Mouse (Mus musculus) cerebellum, adult 11 months (tissue): ENCODE data around the gene Lrrc52.

ENCODE experiments used
- DNase-seq: peaks from one replicate; pipeline ENCODE4 v3.0.0; 2022

The Lrrc52 gene

GRCm38 (mm10) chr1:167466765-167467426, at the start of gene Lrrc52:
Gene Lrrc52, minus strand, starts transcription at chr1:167466780.
- DNase-seq: peak; percentile 60

- no peak for DNase-seq
These were observed 45.0 kb upstream of the Lrrc52 start for GRCm38 (mm10) chr1:167511621-167512020.

- no peak for DNase-seq
These were observed 39.5 kb upstream of the Lrrc52 start for GRCm38 (mm10) chr1:167506048-167506447.

- no peak for DNase-seq
These were observed 38.8 kb upstream of the Lrrc52 start for GRCm38 (mm10) chr1:167505427-167505826.

GRCm38 (mm10) chr1:167499097-167499850, 32.7 kb upstream of the Lrrc52 start:
- DNase-seq: no peak

GRCm38 (mm10) chr1:167497991-167498390, 31.4 kb upstream of the Lrrc52 start:
- DNase-seq: no peak

- no peak for DNase-seq
These were observed 31.0 kb upstream of the Lrrc52 start for GRCm38 (mm10) chr1:167497560-167497959.

GRCm38 (mm10) chr1:167491501-167491900, 24.9 kb upstream of the Lrrc52 start:
- DNase-seq: no peak

GRCm38 (mm10) chr1:167487933-167488332, 21.4 kb upstream of the Lrrc52 start:
- DNase-seq: no peak

GRCm38 (mm10) chr1:167486959-167487680, 20.5 kb upstream of the Lrrc52 start:
- DNase-seq: no peak

GRCm38 (mm10) chr1:167482863-167483262, 16.3 kb upstream of the Lrrc52 start:
- no peak for DNase-seq

- no peak for DNase-seq
These were observed 7.0 kb upstream of the Lrrc52 start for GRCm38 (mm10) chr1:167473585-167473984.

- DNase-seq: no peak
These were observed 1.3 kb upstream of the Lrrc52 start for GRCm38 (mm10) chr1:167467916-167468315.

- DNase-seq: no peak
These were observed 9.3 kb downstream of the Lrrc52 start for GRCm38 (mm10) chr1:167457311-167457710.

GRCm38 (mm10) chr1:167453048-167453447, 13.5 kb downstream of the Lrrc52 start:
- no peak for DNase-seq

GRCm38 (mm10) chr1:167452456-167452855, 14.1 kb downstream of the Lrrc52 start:
- DNase-seq: no peak

- DNase-seq: no peak
These were observed 18.0 kb downstream of the Lrrc52 start for GRCm38 (mm10) chr1:167448598-167448997.

- DNase-seq: no peak
These were observed 18.5 kb downstream of the Lrrc52 start for GRCm38 (mm10) chr1:167448088-167448487.

- no peak for DNase-seq
These were observed 20.1 kb downstream of the Lrrc52 start for GRCm38 (mm10) chr1:167446516-167446915.

GRCm38 (mm10) chr1:167445167-167445566, 21.4 kb downstream of the Lrrc52 start:
- DNase-seq: no peak

GRCm38 (mm10) chr1:167438231-167438885, 28.2 kb downstream of the Lrrc52 start:
- DNase-seq: no peak

- DNase-seq: no peak
These were observed 29.5 kb downstream of the Lrrc52 start for GRCm38 (mm10) chr1:167437091-167437490.
